Mouse (Mus musculus): ENCODE measurements around the gene Cdc25b.
A peak's percentile ranks its signal among the peaks of the same experiment; 100 is the strongest.

DNA sequence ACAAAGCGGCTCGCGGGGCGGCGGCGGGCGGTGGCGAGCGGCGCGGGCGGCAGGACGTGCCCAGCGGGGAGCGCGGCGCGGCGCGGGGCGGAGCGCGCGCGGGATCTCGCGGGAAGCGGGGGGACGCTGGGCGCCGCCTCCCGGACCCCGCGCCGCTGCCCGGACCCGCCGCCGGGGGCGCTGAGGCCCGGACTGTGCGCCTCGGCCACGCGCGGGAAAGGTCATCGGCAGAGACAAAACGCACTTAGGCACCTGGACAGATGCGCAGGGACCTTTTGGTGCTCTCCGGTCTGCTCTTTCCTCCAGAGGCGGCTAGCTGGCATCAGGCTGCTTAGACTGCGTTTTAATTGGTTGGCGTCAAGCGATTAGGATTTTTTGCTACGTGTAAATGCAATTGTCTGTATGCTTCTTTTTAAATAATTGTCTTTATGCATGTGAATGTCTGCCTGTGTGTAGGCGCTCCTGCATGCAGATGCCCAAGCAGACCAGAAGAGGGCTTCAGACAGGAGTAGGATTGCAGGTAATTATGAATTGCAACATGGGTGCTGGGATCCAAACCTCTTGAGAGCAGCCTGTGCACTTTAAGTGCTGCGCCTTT, 6.7 kb upstream of the Cdc25b start, which contains the start of gene Cenpb:
- no peak for TF ChIP-seq ETS1 (conservative IDR thresholded peaks at IDR 0.05; ENCODE audit: low read depth, low read length)
- peak; percentile 27 to 66; a peak in 2 of 4 replicates for TF ChIP-seq CTCF (conservative IDR thresholded peaks at IDR 0.05 in 1 of 2, IDR thresholded peaks at IDR 0.05 in 1 of 2; ENCODE audit: low read depth in 2 of 2, low read length in 2 of 2)
- peak; percentile 45; the same call in 1 of the 2 replicates for TF ChIP-seq POLR2A (IDR thresholded peaks at IDR 0.05; ENCODE audit: low read depth, low read length)
- no peak for TF ChIP-seq MAFK (IDR thresholded peaks at IDR 0.05; ENCODE audit: insufficient replicate concordance, low read length)
- no peak for TF ChIP-seq USF1 (IDR thresholded peaks at IDR 0.05; ENCODE audit: low read depth, low read length)
- peak; percentile 57; the same call in 1 of the 2 replicates for TF ChIP-seq MAX (IDR thresholded peaks at IDR 0.05; ENCODE audit: low read length)
- no peak for TF ChIP-seq POLR2AphosphoS2 (IDR thresholded peaks at IDR 0.05; ENCODE audit: low read depth, low read length)
